Mouse (Mus musculus) stomach, embryonic 14.5 days (tissue): ENCODE results near the gene Nxnl2. TPM values are rescaled to one million over a fixed set of nuclear protein-coding genes. Genes with fewer than 3 reads are reported as not detected.

Source experiments
- ATAC-seq: fragments of 200-750 bp; cut with Nextera tagmentation; 2 replicates; pipeline ENCODE4 v1.8.0; 2017; ENCODE audit warnings: low read depth, moderate TSS enrichment; ENCODE audit not compliant: insufficient number of reproducible peaks, insufficient read depth, low FRiP score
- H3K27ac ChIP-seq: fragments of 300-500 bp; sonication (generic); 2 replicates; pipeline ENCODE4 v1.5.1; 2014; ENCODE audit warnings: mild to moderate bottlenecking, low read length, moderate library complexity, mixed read lengths
- H3K27me3 ChIP-seq: fragments of 300-500 bp; sonication (generic); 2 replicates; pipeline ENCODE4 v1.6.1; 2014; ENCODE audit warnings: low read length, control low read depth, mixed read lengths; ENCODE audit not compliant: control insufficient read depth, insufficient read depth
- H3K36me3 ChIP-seq: fragments of 300-500 bp; sonication (generic); 2 replicates; pipeline ENCODE4 v1.6.1; 2014; ENCODE audit warnings: mild to moderate bottlenecking, control low read depth, low read length, moderate library complexity, mixed read lengths; ENCODE audit not compliant: control insufficient read depth, insufficient read depth
- H3K4me1 ChIP-seq: fragments of 300-500 bp; sonication (generic); 2 replicates; pipeline ENCODE4 v1.6.1; 2014; ENCODE audit warnings: low read length, control low read depth, mixed read lengths; ENCODE audit not compliant: control insufficient read depth, insufficient read depth
- H3K4me2 ChIP-seq: fragments of 300-500 bp; sonication (generic); replicated peaks from 2 replicates; pipeline ENCODE4 v1.6.1; 2014; ENCODE audit warnings: low read depth, low read length, control low read depth
- H3K4me3 ChIP-seq: fragments of 300-500 bp; sonication (generic); 2 replicates; pipeline ENCODE4 v1.5.1; 2014; ENCODE audit warnings: low read depth, low read length, control low read depth
- H3K9ac ChIP-seq: fragments of 300-500 bp; sonication (generic); replicated peaks from 2 replicates; pipeline ENCODE4 v1.6.1; 2014; ENCODE audit warnings: low read depth, mild to moderate bottlenecking, control low read depth, low read length, moderate library complexity, mixed read lengths
- H3K9me3 ChIP-seq: fragments of 300-500 bp; sonication (generic); 2 replicates; pipeline ENCODE4 v1.6.1; 2016; ENCODE audit warnings: low read depth, low read length, control low read depth; ENCODE audit not compliant: control insufficient read depth
- WGBS: fragments of 180-500 bp; shearing (Covaris S2); extraction: QIAGEN DNeasy Blood & Tissue Kit; methylation state at CpG from one replicate; pipeline ENCODE4 v1.1.7; 2014; 5-methylcytosine and 5-hydroxymethylcytosine counted together
- polyA plus RNA-seq: library from polyadenylated mRNA; unstranded; fragments of >200 nt; fragmentation: Nextera tagmentation; extraction: Ambion mirVana; gene quantifications from 2 replicates; pipeline ENCODE4 v1.2.1, GENCODE M21; 2014

Nxnl2 gene
- polyA plus RNA-seq: 1.0 and 1.1 TPM in 2 replicates

DNA sequence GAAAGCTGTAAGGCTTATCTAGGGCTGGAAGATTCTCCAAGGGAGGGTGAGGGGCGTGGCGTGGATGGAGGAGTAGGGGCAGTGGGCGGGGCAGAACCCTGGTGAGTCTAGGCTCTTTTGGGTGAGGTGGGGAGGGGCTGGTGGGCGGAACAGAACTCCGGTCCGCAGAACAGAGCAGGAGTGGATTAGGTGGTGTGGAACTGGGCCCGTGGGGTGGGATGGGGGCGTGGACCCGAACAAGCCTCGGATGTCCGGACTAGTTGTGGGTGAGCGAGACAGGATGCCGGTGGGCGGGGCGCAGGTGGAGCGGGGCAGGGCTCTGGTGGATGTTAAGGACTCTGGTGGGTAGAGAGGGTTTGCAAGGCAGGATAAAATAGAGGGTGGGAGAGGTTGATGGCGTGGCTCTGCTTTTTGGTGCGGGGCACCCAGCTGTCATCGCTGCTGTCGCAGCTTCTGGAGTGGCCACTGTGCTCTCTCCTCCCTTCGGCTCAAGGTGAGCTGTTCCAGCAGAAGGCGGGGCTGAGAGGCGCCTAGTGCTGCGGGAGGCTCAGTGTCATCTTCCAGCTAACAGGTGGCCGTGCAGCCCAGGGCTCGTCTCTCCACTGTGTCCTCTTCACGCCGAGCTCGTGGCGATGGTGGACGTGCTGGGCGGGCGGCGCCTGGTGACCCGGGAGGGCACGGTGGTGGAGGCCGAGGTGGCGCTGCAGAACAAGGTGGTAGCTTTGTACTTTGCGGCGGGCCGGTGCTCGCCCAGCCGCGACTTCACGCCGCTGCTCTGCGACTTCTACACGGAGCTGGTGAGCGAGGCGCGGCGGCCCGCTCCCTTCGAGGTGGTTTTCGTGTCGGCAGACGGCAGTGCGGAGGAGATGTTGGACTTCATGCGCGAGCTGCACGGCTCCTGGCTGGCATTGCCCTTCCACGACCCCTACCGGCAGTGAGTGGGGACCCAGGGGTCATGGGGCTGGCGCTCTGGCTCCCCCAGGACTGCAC lies at the start of gene Nxnl2:
Gene Nxnl2, plus strand, starts transcription at position 332 of the 990 bp plus-strand sequence.
- Histone ChIP-seq H3K27me3 (no peaks in the 10 kb centered on the region), H3K4me2 (peak within 1 kb of the TSS; percentile 99), H3K27ac (no peak within 1 kb of the TSS), H3K9me3 (no peaks in the 10 kb centered on the region), H3K4me3 (peak within 1 kb of the TSS; percentile 51), H3K36me3 (no peaks in the 10 kb centered on the region), H3K4me1 (no peaks in the 10 kb centered on the region), H3K9ac (0 out of 2 replicates have a peak within 1 kb of the TSS, but pooled peaks have one; percentile 11)
- WGBS: under 1% methylated on average over 64 of the region's 64 CpGs
- ATAC-seq: peak; percentile 78

DNA sequence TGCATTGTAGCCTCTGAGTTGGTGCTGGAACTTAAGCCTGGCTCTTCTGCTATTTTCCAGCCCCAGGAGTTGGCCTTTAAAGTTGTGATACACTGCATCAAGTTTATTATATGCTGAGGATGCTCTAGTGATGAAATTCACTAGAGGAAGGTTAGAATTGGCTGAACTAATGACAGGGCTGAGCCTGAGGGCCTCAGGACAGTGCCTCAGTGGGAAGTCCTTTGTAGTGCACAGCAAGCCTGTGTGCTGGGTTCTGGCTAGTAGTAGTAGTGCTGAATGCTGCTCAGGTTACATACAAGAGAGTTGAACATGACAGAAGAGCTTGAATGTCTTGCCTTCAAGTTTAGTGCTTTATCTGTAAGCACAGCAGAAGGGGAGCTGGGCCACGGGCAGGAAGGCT lies 48.9 kb upstream of the Nxnl2 start:
- Histone ChIP-seq H3K9ac (no peak overlapping the region), H3K4me3 (no peak overlapping the region), H3K4me2 (no peak overlapping the region), H3K36me3 (no peaks in the 10 kb centered on the region; the same call in 1 of the 2 replicates), H3K27me3 (no peaks in the 10 kb centered on the region), H3K9me3 (no peaks in the 10 kb centered on the region), H3K27ac (no peak overlapping the region), H3K4me1 (peaks cover 17% of the 10 kb centered on the region)
- 42% methylated on average over 1 of the region's 1 CpGs for WGBS
- ATAC-seq: no peak

DNA sequence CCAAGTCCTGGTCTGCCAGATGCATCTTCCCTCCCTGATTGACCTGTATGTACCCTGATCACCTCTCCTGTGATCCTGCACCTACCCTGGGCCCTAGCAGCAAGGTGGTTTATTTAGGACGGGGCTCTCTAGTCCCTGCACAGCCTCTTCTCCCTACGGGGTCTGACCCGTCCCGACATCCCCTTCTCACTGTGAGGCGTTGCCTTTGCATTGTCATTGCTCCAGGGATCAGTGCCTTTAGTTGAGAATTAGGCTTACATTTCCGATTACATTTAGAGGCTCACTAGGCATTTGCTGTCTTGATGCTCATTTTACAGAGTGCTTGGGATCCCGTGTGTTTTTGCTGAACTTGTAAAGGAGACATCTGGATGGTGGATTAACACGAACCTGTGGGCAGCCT lies 48.1 kb upstream of the Nxnl2 start:
- H3K4me1 ChIP-seq: peaks cover 17% of the 10 kb centered on the region

DNA sequence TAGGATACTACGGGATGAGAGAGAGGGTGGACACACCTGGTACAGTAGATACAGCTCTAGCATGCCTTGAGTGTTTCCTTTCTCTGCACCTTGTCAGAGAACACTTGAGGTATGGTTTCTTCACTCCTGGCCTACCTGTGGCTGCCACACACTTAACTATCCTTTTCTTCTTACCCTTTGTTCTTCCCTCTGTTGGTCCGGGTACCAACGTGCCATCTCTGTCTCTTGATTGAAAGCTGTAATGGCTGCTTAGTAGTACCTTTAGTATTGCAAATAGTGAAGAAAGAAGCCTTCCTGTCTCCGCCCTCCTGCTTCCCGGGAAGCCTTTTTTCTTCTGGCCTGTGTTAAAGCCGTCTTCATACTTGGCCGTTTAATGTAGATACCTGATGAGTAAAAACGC lies 45.5 kb upstream of the Nxnl2 start:
- Histone ChIP-seq H3K4me2 (no peak overlapping the region), H3K9ac (no peak overlapping the region)
- 73% methylated on average over 8 of the region's 8 CpGs for WGBS

More for the DNA sequence above, 48.1 kb upstream of the Nxnl2 start:
- Histone ChIP-seq H3K36me3 (no peaks in the 10 kb centered on the region; the same call in 1 of the 2 replicates), H3K4me3 (no peak overlapping the region), H3K4me2 (no peak overlapping the region), H3K9me3 (no peaks in the 10 kb centered on the region), H3K9ac (no peak overlapping the region), H3K27ac (no peak overlapping the region), H3K27me3 (no peaks in the 10 kb centered on the region)
- WGBS: 77% methylated on average over 8 of the region's 8 CpGs
- ATAC-seq: no peak

DNA sequence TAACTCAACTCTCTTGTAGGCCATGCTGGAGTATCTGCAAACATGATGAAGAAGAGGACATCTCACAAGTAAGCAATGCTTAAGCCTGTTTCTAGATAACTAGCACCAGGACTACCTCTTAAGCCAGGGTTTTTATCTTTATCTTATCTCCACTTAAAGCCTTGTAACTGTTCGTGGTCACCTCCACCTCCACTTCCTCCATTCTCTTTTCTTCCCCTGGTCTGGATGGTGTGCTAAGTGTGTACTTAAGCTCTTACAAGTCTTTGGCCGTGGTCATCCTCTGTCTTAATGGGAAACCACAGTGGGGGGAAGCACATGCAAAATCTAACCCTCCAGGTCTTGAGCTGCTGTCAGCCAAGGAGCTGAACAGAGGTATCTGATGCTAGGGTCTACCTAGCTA lies 42.9 kb upstream of the Nxnl2 start:
- Histone ChIP-seq H3K4me2 (no peak overlapping the region), H3K9me3 (no peaks in the 10 kb centered on the region), H3K36me3 (peaks cover 23% of the 10 kb centered on the region), H3K27me3 (no peaks in the 10 kb centered on the region), H3K27ac (no peak overlapping the region), H3K9ac (no peak overlapping the region), H3K4me1 (0 out of 2 replicates have a peak, but pooled peaks cover 3% of the 10 kb centered on the region), H3K4me3 (no peak overlapping the region)
- no peak for ATAC-seq
- WGBS: 80% methylated on average over 2 of the region's 2 CpGs

More for the DNA sequence above, 45.5 kb upstream of the Nxnl2 start:
- Histone ChIP-seq H3K27ac (no peak overlapping the region), H3K36me3 (peaks cover 14% of the 10 kb centered on the region; the same call in 1 of the 2 replicates), H3K27me3 (no peaks in the 10 kb centered on the region), H3K4me1 (peaks cover 6% of the 10 kb centered on the region), H3K4me3 (no peak overlapping the region), H3K9me3 (no peaks in the 10 kb centered on the region)
- no peak for ATAC-seq

DNA sequence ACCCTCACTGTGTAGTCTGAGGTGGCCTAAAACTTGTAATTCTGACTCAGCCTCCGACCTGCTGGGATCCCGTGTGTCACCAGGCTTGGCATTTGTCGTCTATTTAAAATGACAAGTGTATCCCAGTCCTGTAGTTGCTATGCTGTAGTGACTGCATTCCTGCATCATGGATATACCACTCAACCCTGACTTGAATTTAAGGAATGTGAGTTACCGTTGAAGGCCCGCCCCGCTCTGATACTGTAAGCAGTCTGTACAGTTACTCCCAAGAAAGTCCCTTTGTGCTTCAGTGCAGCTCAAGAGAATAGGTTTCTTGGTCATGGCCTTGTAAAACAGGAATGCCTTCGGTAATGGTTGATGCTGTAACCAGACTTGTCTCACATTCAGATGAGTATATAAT lies 42.4 kb upstream of the Nxnl2 start:
- WGBS: 85% methylated on average over 7 of the region's 7 CpGs
- Histone ChIP-seq H3K36me3 (peaks cover 23% of the 10 kb centered on the region), H3K27me3 (no peaks in the 10 kb centered on the region), H3K4me3 (no peak overlapping the region), H3K27ac (no peak overlapping the region), H3K9me3 (no peaks in the 10 kb centered on the region), H3K4me2 (no peak overlapping the region), H3K9ac (no peak overlapping the region), H3K4me1 (no peaks in the 10 kb centered on the region)
- ATAC-seq: no peak

DNA sequence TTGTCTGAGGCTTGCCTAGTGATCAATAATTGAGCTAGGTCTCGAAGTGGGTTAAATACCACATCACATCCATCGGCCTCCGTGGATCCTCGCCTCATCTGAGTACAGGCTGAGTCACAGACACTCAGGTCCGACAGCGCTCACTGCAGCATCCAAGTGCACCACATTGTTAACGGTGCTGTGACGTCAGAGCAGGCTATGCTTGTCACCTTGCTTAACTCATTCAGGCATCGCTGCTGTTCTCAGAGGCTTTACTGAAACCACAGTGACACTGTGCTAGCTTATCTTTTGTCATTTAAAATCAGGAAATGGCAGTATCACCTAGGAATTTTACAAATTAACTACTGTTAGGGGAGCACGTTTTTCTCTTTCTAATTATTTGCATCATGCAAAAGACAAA lies 39.6 kb upstream of the Nxnl2 start:
- no peak for ATAC-seq
- WGBS: 86% methylated on average over 10 of the region's 10 CpGs
- Histone ChIP-seq H3K36me3 (peaks cover 32% of the 10 kb centered on the region), H3K4me1 (no peaks in the 10 kb centered on the region), H3K4me2 (no peak overlapping the region), H3K27ac (no peak overlapping the region), H3K4me3 (no peak overlapping the region), H3K9me3 (no peaks in the 10 kb centered on the region), H3K9ac (no peak overlapping the region), H3K27me3 (no peaks in the 10 kb centered on the region)

DNA sequence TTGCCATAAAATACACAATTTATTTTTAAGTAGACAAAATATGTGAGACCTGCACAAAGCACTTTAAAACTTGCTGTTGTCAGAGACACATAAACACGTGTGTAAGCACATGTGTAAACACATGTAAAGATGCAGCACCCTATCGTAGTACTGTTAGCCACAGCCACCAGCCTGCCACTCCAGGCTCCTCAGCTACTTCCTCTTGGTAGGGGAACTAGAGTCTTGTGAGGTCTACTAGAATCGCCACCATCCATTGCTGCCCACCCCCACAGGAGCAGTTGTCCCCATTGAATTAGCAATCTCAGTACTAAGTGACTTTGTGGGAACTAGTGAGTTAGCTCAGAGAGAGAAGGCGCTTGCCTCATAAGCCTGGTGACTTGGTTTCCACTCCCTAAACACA lies 34.5 kb upstream of the Nxnl2 start:
- Histone ChIP-seq H3K4me3 (no peak overlapping the region), H3K27me3 (no peaks in the 10 kb centered on the region), H3K36me3 (peaks cover 23% of the 10 kb centered on the region), H3K4me1 (no peaks in the 10 kb centered on the region), H3K4me2 (no peak overlapping the region), H3K9ac (no peak overlapping the region), H3K9me3 (no peaks in the 10 kb centered on the region), H3K27ac (no peak overlapping the region)
- 84% methylated on average over 4 of the region's 4 CpGs for WGBS
- no peak for ATAC-seq
